Mouse (Mus musculus): ENCODE results near the gene Tmem86b.

- no peak for TF ChIP-seq CTCF (IDR thresholded peaks at IDR 0.05; ENCODE audit: extremely low read depth, insufficient read length, insufficient replicate concordance, low read depth, low read length)
- no peak for TF ChIP-seq POLR2A (IDR thresholded peaks at IDR 0.05; ENCODE audit: low read depth, low read length)
Measured at GRCm38 (mm10) chr7:4663742-4664141, 32.5 kb upstream of the Tmem86b start.

All from small intestine, adult 2 months (tissue).